Mouse (Mus musculus) neural tube, embryonic 15.5 days (tissue): Measurements from ENCODE around the gene Gm9903. TPM values are rescaled to one million over a fixed set of nuclear protein-coding genes. Genes with fewer than 3 reads are reported as not detected.
A peak's percentile ranks its signal among the peaks of the same experiment; 100 is the strongest.

ENCODE experiments used
- ATAC-seq: fragments of 200-750 bp; cut with Nextera tagmentation; 2 replicates; pipeline ENCODE4 v1.8.0; 2017; ENCODE audit warnings: mild to moderate bottlenecking, moderate TSS enrichment, moderate library complexity; ENCODE audit not compliant: low FRiP score
- H3K27ac ChIP-seq: fragments of 300-500 bp; sonication (generic); replicated peaks from 2 replicates; pipeline ENCODE4 v1.5.1; 2015; ENCODE audit warnings: mild to moderate bottlenecking, inconsistent platforms
- H3K27me3 ChIP-seq: fragments of 300-500 bp; sonication (generic); replicated peaks from 2 replicates; pipeline ENCODE4 v1.6.1; 2015; ENCODE audit warnings: inconsistent platforms
- H3K36me3 ChIP-seq: fragments of 300-500 bp; sonication (generic); 2 replicates; pipeline ENCODE4 v1.6.1; 2015; ENCODE audit warnings: inconsistent platforms
- H3K4me1 ChIP-seq: fragments of 300-500 bp; sonication (generic); 2 replicates; pipeline ENCODE4 v1.6.1; 2015; ENCODE audit warnings: inconsistent platforms
- H3K4me2 ChIP-seq: fragments of 300-500 bp; sonication (generic); 2 replicates; pipeline ENCODE4 v1.6.1; 2015; ENCODE audit warnings: inconsistent platforms, mild to moderate bottlenecking, moderate library complexity
- H3K4me3 ChIP-seq: fragments of 300-500 bp; sonication (generic); replicated peaks from 2 replicates; pipeline ENCODE4 v1.5.1; 2015; ENCODE audit warnings: mild to moderate bottlenecking, inconsistent platforms
- H3K9ac ChIP-seq: fragments of 300-500 bp; sonication (generic); replicated peaks from 2 replicates; pipeline ENCODE4 v1.6.1; 2015; ENCODE audit warnings: mild to moderate bottlenecking, inconsistent platforms
- H3K9me3 ChIP-seq: fragments of 300-500 bp; sonication (generic); replicated peaks from 2 replicates; pipeline ENCODE4 v1.6.1; 2016; ENCODE audit warnings: inconsistent platforms
- WGBS: fragments of 180-500 bp; shearing (Covaris S2); methylation state at CpG from one replicate; pipeline ENCODE4 v1.1.7; 2015; ENCODE audit warnings: mixed read lengths; 5-methylcytosine and 5-hydroxymethylcytosine counted together
- polyA plus RNA-seq: library from polyadenylated mRNA; unstranded; fragments of >200 nt; fragmentation: Nextera tagmentation; extraction: Ambion mirVana; gene quantifications from 2 replicates; pipeline ENCODE4 v1.2.1, GENCODE M21; 2015

The Gm9903 gene
- 0.59 and 0.83 TPM in 2 replicates for polyA plus RNA-seq

- under 1% methylated on average over 98 of the region's 99 CpGs for WGBS
- H3K9me3 ChIP-seq = no peaks in the 10 kb centered on the region
- H3K36me3 ChIP-seq = no peaks in the 10 kb centered on the region
- H3K27me3 ChIP-seq = no peaks in the 10 kb centered on the region
- ATAC-seq = peak; percentile 98
- H3K4me3 ChIP-seq = peak within 1 kb of the TSS; percentile 86
- H3K4me2 ChIP-seq = peak within 1 kb of the TSS; percentile 92
- H3K9ac ChIP-seq = peak within 1 kb of the TSS; percentile 67
- peaks cover 23% of the 10 kb centered on the region for H3K4me1 ChIP-seq
- peak within 1 kb of the TSS; percentile 92 for H3K27ac ChIP-seq
Observed at GRCm38 (mm10) chr5:33629301-33629987, at the start of gene Gm9903, which contains the start of gene Fam53a. Gene Gm9903 (plus strand): TSS chr5:33629925. Gene Fam53a (minus strand): TSS chr5:33629635.

GRCm38 (mm10) chr5:33580336-33580735 lies 49.4 kb upstream of the Gm9903 start:
- Histone ChIP-seq H3K4me3 (no peak overlapping the region), H3K4me2 (no peak overlapping the region), H3K27ac (no peak overlapping the region), H3K36me3 (no peaks in the 10 kb centered on the region), H3K4me1 (no peaks in the 10 kb centered on the region), H3K9ac (no peak overlapping the region), H3K27me3 (peaks cover 9% of the 10 kb centered on the region; the same call in 1 of the 2 replicates), H3K9me3 (no peaks in the 10 kb centered on the region)
- ATAC-seq = no peak
- WGBS = 97% methylated on average over 1 of the region's 1 CpGs

DNA sequence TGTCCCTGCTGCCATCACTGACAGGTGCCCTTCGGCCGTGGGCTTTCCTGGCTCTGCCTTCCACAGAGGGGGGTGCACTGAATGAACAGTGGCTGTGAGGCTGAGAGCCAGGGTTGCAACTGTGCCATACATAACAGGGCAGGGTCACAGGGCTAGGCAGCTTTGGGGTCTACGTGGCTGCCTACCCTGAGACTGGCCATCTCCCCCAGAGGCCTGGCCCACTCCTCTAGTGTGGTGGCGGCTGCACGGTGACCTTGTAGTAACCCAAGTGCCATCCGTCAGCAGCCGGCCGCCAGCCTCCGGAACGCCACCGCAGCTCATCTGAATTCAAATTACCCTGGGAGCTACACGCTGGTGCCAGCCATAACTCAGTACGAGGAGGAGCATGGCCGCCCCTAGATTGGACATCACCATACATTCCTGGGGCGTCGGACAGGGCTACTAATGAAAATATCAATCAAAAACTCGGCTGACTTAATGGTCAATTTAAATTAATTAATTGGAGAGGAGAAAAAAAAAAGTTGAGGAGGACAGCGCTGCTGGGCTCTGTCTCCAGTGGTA lies 42.1 kb upstream of the Gm9903 start:
- Histone ChIP-seq H3K27ac (no peak overlapping the region), H3K36me3 (no peaks in the 10 kb centered on the region), H3K9me3 (no peaks in the 10 kb centered on the region), H3K9ac (no peak overlapping the region), H3K27me3 (peaks cover 12% of the 10 kb centered on the region; the same call in 1 of the 2 replicates), H3K4me1 (peaks cover 9% of the 10 kb centered on the region), H3K4me2 (no peak overlapping the region), H3K4me3 (no peak overlapping the region)
- ATAC-seq = peak; percentile 28; the same call in 1 of the 2 replicates
- 31% methylated on average over 18 of the region's 18 CpGs for WGBS

GRCm38 (mm10) chr5:33588066-33588465 lies 41.7 kb upstream of the Gm9903 start:
- no peaks in the 10 kb centered on the region for H3K9me3 ChIP-seq
- no peak overlapping the region for H3K27ac ChIP-seq
- H3K4me2 ChIP-seq = no peak overlapping the region
- no peak overlapping the region for H3K9ac ChIP-seq
- no peak for ATAC-seq
- no peak overlapping the region for H3K4me3 ChIP-seq
- no peaks in the 10 kb centered on the region for H3K36me3 ChIP-seq
- WGBS = 60% methylated on average over 3 of the region's 3 CpGs
- H3K4me1 ChIP-seq = peaks cover 9% of the 10 kb centered on the region
- peaks cover 12% of the 10 kb centered on the region; the same call in 1 of the 2 replicates for H3K27me3 ChIP-seq

DNA sequence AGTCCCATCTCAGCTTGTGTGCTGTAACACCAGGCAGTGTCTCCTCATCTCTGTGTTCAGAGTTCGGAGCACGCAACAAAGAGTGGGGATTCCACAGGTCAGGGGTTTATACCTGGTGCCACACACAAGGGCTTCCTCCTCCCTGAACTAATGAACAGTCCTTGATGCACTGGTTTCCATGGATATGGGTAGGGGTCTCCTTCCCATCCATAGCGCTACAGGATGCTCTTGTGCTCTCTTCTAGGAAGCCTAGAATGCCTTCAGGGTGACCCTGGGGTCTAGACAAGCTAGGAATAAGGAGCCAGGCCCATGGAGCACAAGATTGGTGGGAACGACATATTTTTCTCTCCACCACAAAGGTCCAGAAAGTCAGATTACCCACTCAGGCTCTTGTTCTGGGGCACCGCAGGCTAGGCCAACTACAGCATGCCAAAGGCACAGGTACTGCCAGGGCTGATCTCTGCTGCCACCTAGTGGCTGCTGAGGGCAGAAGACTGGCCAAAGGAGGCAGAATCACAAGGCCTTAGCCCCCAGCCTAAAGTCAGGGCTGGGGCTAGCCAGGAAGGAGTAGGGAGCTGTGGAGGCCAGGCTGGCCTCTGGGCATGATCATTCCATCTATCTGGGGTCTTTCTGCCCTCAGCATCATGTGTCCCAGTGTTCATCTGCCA lies 40.4 kb upstream of the Gm9903 start:
- no peaks in the 10 kb centered on the region for H3K9me3 ChIP-seq
- H3K4me3 ChIP-seq = no peak overlapping the region
- H3K9ac ChIP-seq = no peak overlapping the region
- WGBS = 64% methylated on average over 5 of the region's 5 CpGs
- ATAC-seq = peak; percentile 70
- H3K27me3 ChIP-seq = peaks cover 6% of the 10 kb centered on the region; the same call in 1 of the 2 replicates
- H3K4me2 ChIP-seq = no peak overlapping the region
- H3K4me1 ChIP-seq = peaks cover 16% of the 10 kb centered on the region
- H3K36me3 ChIP-seq = no peaks in the 10 kb centered on the region
- H3K27ac ChIP-seq = no peak overlapping the region

DNA sequence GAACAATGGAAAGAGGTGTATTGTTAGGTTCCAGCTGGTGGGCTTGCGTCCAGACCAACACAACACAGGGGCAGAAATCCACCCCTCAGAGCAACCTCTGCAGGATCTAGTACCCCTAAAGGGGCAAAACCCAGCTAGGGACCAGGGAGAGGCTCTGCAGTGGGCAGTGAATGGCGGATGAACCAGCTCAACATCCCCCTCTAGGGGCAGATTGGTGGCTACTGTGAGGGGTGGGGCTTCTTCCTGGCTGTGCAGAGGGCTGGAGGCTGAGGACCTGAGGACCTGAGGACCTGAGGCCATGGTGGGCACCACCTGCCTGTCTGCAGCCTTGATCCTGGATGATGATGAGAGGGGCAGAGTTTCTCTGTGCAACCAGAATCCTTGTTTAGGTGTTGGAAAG lies 36.1 kb upstream of the Gm9903 start:
- no peaks in the 10 kb centered on the region for H3K9me3 ChIP-seq
- H3K27me3 ChIP-seq = no peaks in the 10 kb centered on the region
- no peaks in the 10 kb centered on the region for H3K36me3 ChIP-seq
- 0 out of 2 replicates have a peak, but pooled peaks have one; percentile 39 for ATAC-seq
- no peak overlapping the region for H3K27ac ChIP-seq
- no peak overlapping the region for H3K4me2 ChIP-seq
- 42% methylated on average over 2 of the region's 2 CpGs for WGBS
- H3K9ac ChIP-seq = no peak overlapping the region
- peaks cover 7% of the 10 kb centered on the region; the same call in 1 of the 2 replicates for H3K4me1 ChIP-seq
- no peak overlapping the region for H3K4me3 ChIP-seq

DNA sequence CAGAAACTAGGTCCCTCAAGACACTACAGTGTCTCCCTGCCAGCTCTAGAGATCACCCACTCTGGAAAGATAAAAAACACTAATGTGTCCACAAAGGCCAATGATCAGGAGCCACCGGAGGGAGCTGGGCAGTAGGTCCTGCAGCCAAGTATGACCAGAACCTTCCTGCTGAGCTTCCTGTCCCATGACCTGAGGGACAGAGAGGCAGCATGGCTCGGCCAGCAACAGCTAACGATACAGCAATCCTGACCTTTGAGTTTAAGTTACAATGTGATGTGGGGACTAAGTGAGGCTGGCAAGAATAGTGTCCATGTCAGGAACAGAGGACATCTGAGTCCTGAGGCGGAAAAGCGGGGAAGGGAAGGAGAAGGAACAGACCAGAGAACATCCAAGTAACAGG lies 24.4 kb upstream of the Gm9903 start:
- Histone ChIP-seq H3K4me2 (no peak overlapping the region), H3K9me3 (no peaks in the 10 kb centered on the region), H3K4me3 (no peak overlapping the region), H3K4me1 (no peaks in the 10 kb centered on the region), H3K9ac (no peak overlapping the region), H3K27ac (no peak overlapping the region), H3K27me3 (no peaks in the 10 kb centered on the region), H3K36me3 (peaks cover 25% of the 10 kb centered on the region)
- no peak for ATAC-seq
- 85% methylated on average over 5 of the region's 5 CpGs for WGBS

DNA sequence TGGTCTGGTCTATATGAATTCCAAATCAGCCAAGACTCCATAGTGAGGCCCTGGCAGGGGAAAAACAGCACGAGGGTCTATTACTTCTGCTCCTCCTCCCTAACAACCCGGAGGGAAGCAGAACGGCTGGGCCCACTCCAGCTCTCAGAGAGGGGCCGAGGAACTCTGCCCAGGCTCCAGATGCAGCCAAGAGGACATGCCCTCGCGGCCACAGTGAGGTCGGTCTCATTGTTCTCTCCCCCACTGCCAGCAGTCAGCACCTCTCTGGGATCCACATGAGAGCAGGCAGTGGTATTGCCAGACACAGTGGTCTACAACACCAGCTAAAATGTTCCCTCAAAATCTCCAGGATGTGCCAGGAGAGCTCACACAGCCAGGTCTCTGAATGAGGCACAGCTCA lies 23.1 kb upstream of the Gm9903 start:
- no peak for ATAC-seq
- Histone ChIP-seq H3K27me3 (no peaks in the 10 kb centered on the region), H3K4me3 (no peak overlapping the region), H3K9me3 (no peaks in the 10 kb centered on the region), H3K9ac (no peak overlapping the region), H3K36me3 (peaks cover 27% of the 10 kb centered on the region), H3K4me2 (no peak overlapping the region), H3K4me1 (no peaks in the 10 kb centered on the region), H3K27ac (no peak overlapping the region)
- WGBS = 67% methylated on average over 7 of the region's 7 CpGs

- ATAC-seq = no peak
- H3K4me1 ChIP-seq = no peaks in the 10 kb centered on the region
- no peaks in the 10 kb centered on the region for H3K9me3 ChIP-seq
- H3K9ac ChIP-seq = no peak overlapping the region
- no peak overlapping the region for H3K27ac ChIP-seq
- no peaks in the 10 kb centered on the region for H3K27me3 ChIP-seq
- peaks cover 28% of the 10 kb centered on the region for H3K36me3 ChIP-seq
- 97% methylated on average over 15 of the region's 15 CpGs for WGBS
- no peak overlapping the region for H3K4me3 ChIP-seq
- H3K4me2 ChIP-seq = no peak overlapping the region
Observed at GRCm38 (mm10) chr5:33607434-33607833, 22.3 kb upstream of the Gm9903 start.

DNA sequence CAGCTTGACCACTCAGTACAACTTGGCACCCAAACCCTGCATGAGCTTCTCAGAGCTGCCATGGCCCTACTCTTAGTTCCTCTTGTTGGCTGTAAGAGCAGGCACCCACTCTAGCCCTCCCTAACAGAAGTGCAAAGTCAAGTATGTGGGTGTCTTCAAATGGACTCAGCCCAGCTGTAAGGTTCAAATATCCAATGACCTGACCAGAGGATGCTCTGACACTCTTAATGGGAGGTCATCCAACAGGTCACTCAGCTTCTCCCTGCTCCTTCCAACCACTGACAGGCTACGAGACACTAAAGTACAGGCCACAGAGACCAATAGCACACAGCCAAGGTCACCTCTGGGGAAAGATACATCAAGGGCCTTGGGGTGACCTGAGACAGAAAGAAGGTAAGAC lies 20.5 kb upstream of the Gm9903 start:
- H3K9me3 ChIP-seq = no peaks in the 10 kb centered on the region
- no peak overlapping the region for H3K9ac ChIP-seq
- no peaks in the 10 kb centered on the region for H3K27me3 ChIP-seq
- no peaks in the 10 kb centered on the region for H3K4me1 ChIP-seq
- H3K4me2 ChIP-seq = no peak overlapping the region
- ATAC-seq = no peak
- no peak overlapping the region for H3K4me3 ChIP-seq
- no peak overlapping the region for H3K27ac ChIP-seq
- 90% methylated on average over 1 of the region's 1 CpGs for WGBS
- H3K36me3 ChIP-seq = peaks cover 28% of the 10 kb centered on the region

DNA sequence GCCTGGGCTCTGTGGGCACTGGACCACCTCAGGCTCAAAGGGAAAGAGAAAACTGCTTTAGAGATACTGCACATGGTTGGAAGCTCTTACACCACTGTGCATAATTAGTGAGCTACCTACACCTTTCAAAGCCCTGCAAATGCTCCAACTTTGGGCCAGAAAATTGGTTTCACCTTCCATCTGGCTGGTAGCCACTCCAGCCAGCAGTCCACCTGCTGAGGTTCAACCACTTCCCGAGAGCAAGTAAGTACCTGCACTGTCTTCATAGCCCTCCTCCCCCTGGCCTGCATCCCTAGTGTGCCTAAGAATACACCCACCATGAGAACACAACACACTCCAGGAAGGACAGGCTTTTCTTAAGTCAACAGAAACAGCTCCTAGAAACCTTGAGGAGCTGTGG lies 17.9 kb upstream of the Gm9903 start:
- Histone ChIP-seq H3K9ac (no peak overlapping the region), H3K36me3 (peaks cover 32% of the 10 kb centered on the region), H3K9me3 (no peaks in the 10 kb centered on the region), H3K27ac (no peak overlapping the region), H3K4me2 (no peak overlapping the region), H3K4me3 (no peak overlapping the region), H3K27me3 (no peaks in the 10 kb centered on the region), H3K4me1 (no peaks in the 10 kb centered on the region)
- no peak for ATAC-seq
- 88% methylated on average over 1 of the region's 1 CpGs for WGBS

DNA sequence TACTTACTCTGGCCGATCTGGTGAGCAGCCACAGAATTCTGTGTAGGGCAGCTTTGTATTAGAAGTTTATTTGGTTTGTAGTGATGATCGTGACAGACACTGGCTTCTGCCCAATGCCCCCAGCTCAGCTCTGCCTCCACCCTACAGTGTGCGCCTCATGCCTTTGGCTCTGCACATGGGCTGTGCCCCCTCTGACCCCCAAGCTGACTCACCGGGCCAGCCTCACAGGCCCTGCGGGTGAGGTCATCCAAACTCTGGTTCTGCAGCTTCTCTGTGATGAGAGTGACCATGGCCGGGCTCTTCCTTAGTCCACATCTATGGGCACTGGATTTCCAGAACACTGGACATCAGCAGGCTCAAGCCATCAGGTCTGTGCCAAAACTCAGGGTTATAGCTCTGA lies 15.3 kb upstream of the Gm9903 start:
- no peak overlapping the region for H3K27ac ChIP-seq
- H3K4me1 ChIP-seq = no peaks in the 10 kb centered on the region
- no peak overlapping the region for H3K9ac ChIP-seq
- no peaks in the 10 kb centered on the region for H3K9me3 ChIP-seq
- no peak for ATAC-seq
- WGBS = 93% methylated on average over 6 of the region's 6 CpGs
- peaks cover 16% of the 10 kb centered on the region for H3K36me3 ChIP-seq
- no peak overlapping the region for H3K4me2 ChIP-seq
- H3K4me3 ChIP-seq = no peak overlapping the region
- H3K27me3 ChIP-seq = no peaks in the 10 kb centered on the region
